Mouse (Mus musculus): Measurements from ENCODE around the gene Polr3b. TPM values are rescaled to one million over a fixed set of nuclear protein-coding genes. Genes with fewer than 3 reads are reported as not detected.
A peak's percentile ranks its signal among the peaks of the same experiment; 100 is the strongest.

The Polr3b gene
- polyA plus RNA-seq, 1 experiment, result 13.5 TPM

- DNase-seq (ENCODE audit: low read depth), result no peak
- no peak for TF ChIP-seq CTCF (IDR thresholded peaks at IDR 0.05; ENCODE audit: borderline replicate concordance, extremely low read depth, insufficient read depth, insufficient read length)
- no peak for TF ChIP-seq POLR2A (IDR thresholded peaks at IDR 0.05; ENCODE audit: borderline replicate concordance, extremely low read depth, insufficient read depth, insufficient read length, poor library complexity, severe bottlenecking)
Measured at GRCm38 (mm10) chr10:84772380-84773130, 150.5 kb downstream of the Polr3b start.

GRCm38 (mm10) chr10:84773889-84774288, 151.8 kb downstream of the Polr3b start:
- TF ChIP-seq POLR2A (IDR thresholded peaks at IDR 0.05; ENCODE audit: borderline replicate concordance, extremely low read depth, insufficient read depth, insufficient read length, poor library complexity, severe bottlenecking) (no peak), CTCF (IDR thresholded peaks at IDR 0.05; ENCODE audit: borderline replicate concordance, extremely low read depth, insufficient read depth, insufficient read length) (no peak)
- DNase-seq (ENCODE audit: low read depth), result no peak

GRCm38 (mm10) chr10:84774573-84774972, 152.5 kb downstream of the Polr3b start:
- peak; percentile 31 for DNase-seq (ENCODE audit: low read depth)
- TF ChIP-seq CTCF (IDR thresholded peaks at IDR 0.05; ENCODE audit: borderline replicate concordance, extremely low read depth, insufficient read depth, insufficient read length) (no peak), POLR2A (IDR thresholded peaks at IDR 0.05; ENCODE audit: borderline replicate concordance, extremely low read depth, insufficient read depth, insufficient read length, poor library complexity, severe bottlenecking) (no peak)

Other genes with a start within 250 kb of the Polr3b start
- gene Nuak1, start 181.7 kb upstream of the Polr3b start, polyA plus RNA-seq (2012; rRNA removed), result 52.9 and 54.8 TPM in 2 replicates
- gene Ckap4, start 88.2 kb upstream of the Polr3b start, polyA plus RNA-seq (2012; rRNA removed), result 41.8 and 61.9 TPM in 2 replicates
- 15.6 and 18.8 TPM in 2 replicates for gene Tcp11l2, start 45.7 kb upstream of the Polr3b start, polyA plus RNA-seq (2012; rRNA removed)
- gene Rfx4, start 133.8 kb downstream of the Polr3b start, polyA plus RNA-seq (2012; rRNA removed), result 20.4 and 27.9 TPM in 2 replicates

Data from brain, embryonic 14.5 days (tissue).